Mouse (Mus musculus) hindbrain, embryonic 12.5 days (tissue): Measurements from ENCODE around the gene Cpne9. TPM values are rescaled to one million over a fixed set of nuclear protein-coding genes. Genes with fewer than 3 reads are reported as not detected.
"Not testable (repeated sequence)": the region's sequence is repeated elsewhere in the genome, so short reads cannot be mapped to it uniquely, and the experiment has no call there.

ENCODE experiments used
- ATAC-seq: fragments of 200-750 bp; cut with Nextera tagmentation; 2 replicates; pipeline ENCODE4 v1.8.0; 2017; ENCODE audit warnings: moderate TSS enrichment; ENCODE audit not compliant: low FRiP score
- H3K27ac ChIP-seq: fragments of 300-500 bp; sonication (generic); 2 replicates; pipeline ENCODE4 v1.5.1; 2016; ENCODE audit warnings: mild to moderate bottlenecking
- H3K27me3 ChIP-seq: fragments of 300-500 bp; sonication (generic); 2 replicates; pipeline ENCODE4 v1.6.1; 2016; ENCODE audit warnings: mild to moderate bottlenecking
- H3K36me3 ChIP-seq: fragments of 300-500 bp; sonication (generic); 2 replicates; pipeline ENCODE4 v1.6.1; 2016; ENCODE audit warnings: mild to moderate bottlenecking
- H3K4me1 ChIP-seq: fragments of 300-500 bp; sonication (generic); 2 replicates; pipeline ENCODE4 v1.6.1; 2016
- H3K4me2 ChIP-seq: fragments of 300-500 bp; sonication (generic); replicated peaks from 2 replicates; pipeline ENCODE4 v1.6.1; 2016; ENCODE audit warnings: mild to moderate bottlenecking
- H3K4me3 ChIP-seq: fragments of 300-500 bp; sonication (generic); 2 replicates; pipeline ENCODE4 v1.5.1; 2016; ENCODE audit warnings: mild to moderate bottlenecking
- H3K9ac ChIP-seq: fragments of 300-500 bp; sonication (generic); 2 replicates; pipeline ENCODE4 v1.6.1; 2016; ENCODE audit warnings: mild to moderate bottlenecking, moderate library complexity
- H3K9me3 ChIP-seq: fragments of 300-500 bp; sonication (generic); replicated peaks from 2 replicates; pipeline ENCODE4 v1.6.1; 2016; ENCODE audit warnings: mild to moderate bottlenecking
- WGBS: fragments of 180-500 bp; shearing (Covaris S2); methylation state at CpG from one replicate; pipeline ENCODE4 v1.1.7; 2016; 5-methylcytosine and 5-hydroxymethylcytosine counted together
- polyA plus RNA-seq: library from polyadenylated mRNA; unstranded; fragments of >200 nt; fragmentation: Nextera tagmentation; extraction: Ambion mirVana; gene quantifications from 2 replicates; pipeline ENCODE4 v1.2.1, GENCODE M21; 2016

Gene Cpne9
- polyA plus RNA-seq, 1 experiment from 2014 or later, result 0.39 TPM

- Histone ChIP-seq H3K27me3 (no peaks in the 10 kb centered on the region), H3K9ac (no peak overlapping the region), H3K36me3 (peaks cover 49% of the 10 kb centered on the region), H3K27ac (no peak overlapping the region), H3K4me3 (no peak overlapping the region), H3K9me3 (no peaks in the 10 kb centered on the region), H3K4me1 (peaks cover 11% of the 10 kb centered on the region), H3K4me2 (no peak overlapping the region)
- no peak for ATAC-seq
- WGBS, result 91% methylated on average over 11 of the region's 11 CpGs
These were observed 49.6 kb downstream of the Cpne9 start for GRCm38 (mm10) chr6:113331721-113332120.

GRCm38 (mm10) chr6:113332734-113333133 lies 50.6 kb downstream of the Cpne9 start:
- not testable (repeated sequence) for H3K4me1 ChIP-seq, H3K4me3 ChIP-seq, H3K9me3 ChIP-seq, H3K27me3 ChIP-seq, H3K4me2 ChIP-seq, H3K9ac ChIP-seq, ATAC-seq
- Histone ChIP-seq H3K27ac (0 out of 2 replicates have a peak overlapping the region, but pooled peaks have one; percentile 42), H3K36me3 (peaks cover 52% of the 10 kb centered on the region)
- WGBS, result 80% methylated on average over 6 of the region's 6 CpGs

GRCm38 (mm10) chr6:113333137-113333950 lies 51.2 kb downstream of the Cpne9 start:
- Histone ChIP-seq H3K4me1 (peaks cover 3% of the 10 kb centered on the region; the same call in 1 of the 2 replicates), H3K36me3 (peaks cover 56% of the 10 kb centered on the region), H3K27me3 (no peaks in the 10 kb centered on the region), H3K9ac (no peak overlapping the region), H3K4me3 (no peak overlapping the region), H3K27ac (0 out of 2 replicates have a peak overlapping the region, but pooled peaks have one; percentile 42), H3K4me2 (no peak overlapping the region), H3K9me3 (no peaks in the 10 kb centered on the region)
- peak; percentile 87 for ATAC-seq
- WGBS, result 77% methylated on average over 14 of the region's 14 CpGs

- WGBS, result 84% methylated on average over 6 of the region's 6 CpGs
- Histone ChIP-seq H3K36me3 (peaks cover 56% of the 10 kb centered on the region), H3K4me2 (no peak overlapping the region), H3K9ac (no peak overlapping the region), H3K27ac (no peak overlapping the region), H3K27me3 (no peaks in the 10 kb centered on the region), H3K4me3 (no peak overlapping the region), H3K4me1 (peaks cover 3% of the 10 kb centered on the region; the same call in 1 of the 2 replicates), H3K9me3 (no peaks in the 10 kb centered on the region)
- ATAC-seq, result no peak
These were observed 52.1 kb downstream of the Cpne9 start for GRCm38 (mm10) chr6:113334216-113334615.

- no peak overlapping the region for H3K27ac ChIP-seq
- H3K36me3 ChIP-seq, result peaks cover 58% of the 10 kb centered on the region
- no peaks in the 10 kb centered on the region for H3K27me3 ChIP-seq
- 79% methylated on average over 8 of the region's 8 CpGs for WGBS
- no peak overlapping the region for H3K4me3 ChIP-seq
- H3K4me1 ChIP-seq, result peaks cover 8% of the 10 kb centered on the region
- no peak overlapping the region for H3K9ac ChIP-seq
- ATAC-seq, result no peak
- no peak overlapping the region for H3K4me2 ChIP-seq
- H3K9me3 ChIP-seq, result no peaks in the 10 kb centered on the region
These were observed 54.9 kb downstream of the Cpne9 start for GRCm38 (mm10) chr6:113336852-113337620.

GRCm38 (mm10) chr6:113341574-113341973 lies 59.5 kb downstream of the Cpne9 start:
- ATAC-seq, result no peak
- H3K27me3 ChIP-seq, result no peaks in the 10 kb centered on the region
- H3K4me3 ChIP-seq, result no peak overlapping the region
- H3K9me3 ChIP-seq, result no peaks in the 10 kb centered on the region
- H3K4me2 ChIP-seq, result no peak overlapping the region; the same call in 1 of the 2 replicates
- no peak overlapping the region for H3K9ac ChIP-seq
- H3K27ac ChIP-seq, result no peak overlapping the region
- H3K36me3 ChIP-seq, result peaks cover 18% of the 10 kb centered on the region
- H3K4me1 ChIP-seq, result peaks cover 25% of the 10 kb centered on the region
- 87% methylated on average over 6 of the region's 6 CpGs for WGBS

GRCm38 (mm10) chr6:113342297-113342696 lies 60.2 kb downstream of the Cpne9 start:
- 52% methylated on average over 4 of the region's 7 CpGs for WGBS
- Histone ChIP-seq H3K36me3 (peaks cover 18% of the 10 kb centered on the region), H3K27ac (no peak overlapping the region), H3K9ac (no peak overlapping the region), H3K27me3 (no peaks in the 10 kb centered on the region), H3K4me1 (peaks cover 25% of the 10 kb centered on the region), H3K4me2 (peak overlapping the region; percentile 73), H3K9me3 (no peaks in the 10 kb centered on the region), H3K4me3 (peak overlapping the region; percentile 52; the same call in 1 of the 2 replicates)
- no peak for ATAC-seq

- peak within 1 kb of the TSS; percentile 52 for H3K4me3 ChIP-seq
- H3K9ac ChIP-seq, result peak within 1 kb of the TSS; percentile 80
These were observed 61.3 kb downstream of the Cpne9 start, which contains the start of gene Camk1 for GRCm38 (mm10) chr6:113343177-113344092. Gene Camk1 (minus strand): TSS chr6:113343984.

GRCm38 (mm10) chr6:113344321-113344720 lies 62.2 kb downstream of the Cpne9 start:
- Histone ChIP-seq H3K27me3 (no peaks in the 10 kb centered on the region), H3K4me1 (peaks cover 25% of the 10 kb centered on the region), H3K36me3 (peaks cover 11% of the 10 kb centered on the region), H3K4me2 (peak overlapping the region; percentile 73), H3K4me3 (no peak overlapping the region), H3K9me3 (no peaks in the 10 kb centered on the region), H3K9ac (no peak overlapping the region), H3K27ac (no peak overlapping the region)
- peak; percentile 32 for ATAC-seq
- 54% methylated on average over 2 of the region's 2 CpGs for WGBS

More at GRCm38 (mm10) chr6:113343177-113344092, 61.3 kb downstream of the Cpne9 start, which contains the start of gene Camk1:
- no peaks in the 10 kb centered on the region for H3K27me3 ChIP-seq
- H3K36me3 ChIP-seq, result peaks cover 11% of the 10 kb centered on the region
- no peaks in the 10 kb centered on the region for H3K9me3 ChIP-seq
- peak within 1 kb of the TSS; percentile 73 for H3K4me2 ChIP-seq
- peaks cover 25% of the 10 kb centered on the region for H3K4me1 ChIP-seq
- peak; percentile 86 for ATAC-seq
- 17% methylated on average over 32 of the region's 32 CpGs for WGBS
- H3K27ac ChIP-seq, result no peak within 1 kb of the TSS

GRCm38 (mm10) chr6:113346897-113347296 lies 64.8 kb downstream of the Cpne9 start:
- Histone ChIP-seq H3K36me3 (no peaks in the 10 kb centered on the region), H3K9me3 (no peaks in the 10 kb centered on the region), H3K27me3 (no peaks in the 10 kb centered on the region), H3K9ac (no peak overlapping the region), H3K4me1 (peaks cover 20% of the 10 kb centered on the region), H3K4me3 (no peak overlapping the region), H3K4me2 (no peak overlapping the region), H3K27ac (no peak overlapping the region)
- WGBS, result 84% methylated on average over 4 of the region's 4 CpGs
- ATAC-seq, result no peak

GRCm38 (mm10) chr6:113350538-113350937 lies 68.4 kb downstream of the Cpne9 start:
- Histone ChIP-seq H3K27ac (no peak overlapping the region), H3K9ac (no peak overlapping the region), H3K4me3 (no peak overlapping the region), H3K9me3 (no peaks in the 10 kb centered on the region), H3K4me2 (no peak overlapping the region), H3K27me3 (no peaks in the 10 kb centered on the region), H3K36me3 (no peaks in the 10 kb centered on the region), H3K4me1 (no peaks in the 10 kb centered on the region)
- no peak for ATAC-seq
